Mouse (Mus musculus) megakaryocyte progenitor cell, adult 5-6 weeks (primary cell): ENCODE data around the gene Cryzl2. TPM values are rescaled to one million over a fixed set of nuclear protein-coding genes. Genes with fewer than 3 reads are reported as not detected.

Experiments used
- ATAC-seq: replicated peaks from 2 replicates; pipeline ENCODE4 v1.8.0; 2016; ENCODE audit warnings: mild to moderate bottlenecking, moderate TSS enrichment, inconsistent platforms; ENCODE audit not compliant: poor library complexity
- total RNA-seq, 2 experiments: library from RNA; stranded (forward) in 1 of 2; stranded (reverse) in 1 of 2; fragments of 157-497, 149-512 nt in 1 of 2; fragments of 200-1000 nt in 1 of 2; gene quantifications; 2 replicates each; pipeline versions ENCODE4 v1.2.3 to v1.2.4; 2015 to 2017

Gene Cryzl2
- total RNA-seq, 2 experiments from 2014 or later: 12.2 to 27.4 TPM

GRCm38 (mm10) chr1:157443026-157443722, 15.2 kb upstream of the Cryzl2 start:
- ATAC-seq: peak; percentile 24

- peak; percentile 13 for ATAC-seq
Measured at GRCm38 (mm10) chr1:157443723-157444561, 14.4 kb upstream of the Cryzl2 start.

- 0 out of 2 replicates have a peak, but pooled peaks have one; percentile 26 for ATAC-seq
Measured at GRCm38 (mm10) chr1:157444632-157445300, 13.6 kb upstream of the Cryzl2 start.

GRCm38 (mm10) chr1:157445398-157445910, 12.9 kb upstream of the Cryzl2 start:
- peak; percentile 53 for ATAC-seq

GRCm38 (mm10) chr1:157446325-157446724, 12.1 kb upstream of the Cryzl2 start:
- peak; percentile 56 for ATAC-seq

GRCm38 (mm10) chr1:157447142-157447541, 11.2 kb upstream of the Cryzl2 start:
- no peak for ATAC-seq

GRCm38 (mm10) chr1:157448164-157448804, 10.1 kb upstream of the Cryzl2 start:
- 0 out of 2 replicates have a peak, but pooled peaks have one; percentile 13 for ATAC-seq

- no peak for ATAC-seq
Measured at GRCm38 (mm10) chr1:157448805-157449188, 9.6 kb upstream of the Cryzl2 start.

GRCm38 (mm10) chr1:157449532-157449931, 8.8 kb upstream of the Cryzl2 start:
- ATAC-seq: peak; percentile 19

- peak; percentile 26 for ATAC-seq
Measured at GRCm38 (mm10) chr1:157449981-157450636, 8.3 kb upstream of the Cryzl2 start.

GRCm38 (mm10) chr1:157452284-157452683, 6.1 kb upstream of the Cryzl2 start:
- ATAC-seq: no peak

- no peak for ATAC-seq
Measured at GRCm38 (mm10) chr1:157452759-157453549, 5.4 kb upstream of the Cryzl2 start.

- no peak for ATAC-seq
Measured at GRCm38 (mm10) chr1:157454876-157455275, 3.5 kb upstream of the Cryzl2 start.

GRCm38 (mm10) chr1:157457789-157458188, 588 bp upstream of the Cryzl2 start:
- no peak for ATAC-seq

GRCm38 (mm10) chr1:157459904-157460303, 1.5 kb downstream of the Cryzl2 start:
- no peak for ATAC-seq

GRCm38 (mm10) chr1:157461276-157461675, 2.9 kb downstream of the Cryzl2 start:
- no peak for ATAC-seq

GRCm38 (mm10) chr1:157462336-157462735, 4.0 kb downstream of the Cryzl2 start:
- ATAC-seq: no peak

GRCm38 (mm10) chr1:157465194-157465593, 6.8 kb downstream of the Cryzl2 start:
- ATAC-seq: peak; percentile 54

- ATAC-seq: no peak
Measured at GRCm38 (mm10) chr1:157467866-157468265, 9.5 kb downstream of the Cryzl2 start.
